Mouse (Mus musculus) hindbrain, embryonic 13.5 days (tissue): ENCODE results near the gene Ttc3. TPM values are rescaled to one million over a fixed set of nuclear protein-coding genes. Genes with fewer than 3 reads are reported as not detected.
A peak's percentile ranks its signal among the peaks of the same experiment; 100 is the strongest.

Experiments
- ATAC-seq: fragments of 200-750 bp; cut with Nextera tagmentation; 2 replicates; pipeline ENCODE4 v1.8.0; 2017; ENCODE audit warnings: moderate TSS enrichment; ENCODE audit not compliant: low FRiP score
- H3K27ac ChIP-seq: fragments of 300-500 bp; sonication (generic); 2 replicates; pipeline ENCODE4 v1.5.1; 2015; ENCODE audit warnings: inconsistent platforms, mild to moderate bottlenecking, moderate library complexity
- H3K27me3 ChIP-seq: fragments of 300-500 bp; sonication (generic); 2 replicates; pipeline ENCODE4 v1.6.1; 2015; ENCODE audit warnings: mild to moderate bottlenecking, inconsistent platforms
- H3K36me3 ChIP-seq: fragments of 300-500 bp; sonication (generic); 2 replicates; pipeline ENCODE4 v1.6.1; 2015; ENCODE audit warnings: mild to moderate bottlenecking, inconsistent platforms
- H3K4me1 ChIP-seq: fragments of 300-500 bp; sonication (generic); replicated peaks from 2 replicates; pipeline ENCODE4 v1.6.1; 2015; ENCODE audit warnings: inconsistent platforms
- H3K4me2 ChIP-seq: fragments of 300-500 bp; sonication (generic); 2 replicates; pipeline ENCODE4 v1.6.1; 2015; ENCODE audit warnings: inconsistent platforms, mild to moderate bottlenecking, moderate library complexity
- H3K4me3 ChIP-seq: fragments of 300-500 bp; sonication (generic); 2 replicates; pipeline ENCODE4 v1.5.1; 2015; ENCODE audit warnings: mild to moderate bottlenecking, inconsistent platforms
- H3K9ac ChIP-seq: fragments of 300-500 bp; sonication (generic); 2 replicates; pipeline ENCODE4 v1.6.1; 2015; ENCODE audit warnings: mild to moderate bottlenecking, inconsistent platforms
- H3K9me3 ChIP-seq: fragments of 300-500 bp; sonication (generic); 2 replicates; pipeline ENCODE4 v1.6.1; 2016; ENCODE audit warnings: inconsistent platforms
- WGBS: fragments of 180-500 bp; shearing (Covaris S2); methylation state at CpG from one replicate; pipeline ENCODE4 v1.1.7; 2015; 5-methylcytosine and 5-hydroxymethylcytosine counted together
- polyA plus RNA-seq: library from polyadenylated mRNA; unstranded; fragments of >200 nt; fragmentation: Nextera tagmentation; extraction: Ambion mirVana; gene quantifications from 2 replicates; pipeline ENCODE4 v1.2.1, GENCODE M21; 2015

The Ttc3 gene
- polyA plus RNA-seq, 1 experiment from 2014 or later, result 849 TPM

DNA sequence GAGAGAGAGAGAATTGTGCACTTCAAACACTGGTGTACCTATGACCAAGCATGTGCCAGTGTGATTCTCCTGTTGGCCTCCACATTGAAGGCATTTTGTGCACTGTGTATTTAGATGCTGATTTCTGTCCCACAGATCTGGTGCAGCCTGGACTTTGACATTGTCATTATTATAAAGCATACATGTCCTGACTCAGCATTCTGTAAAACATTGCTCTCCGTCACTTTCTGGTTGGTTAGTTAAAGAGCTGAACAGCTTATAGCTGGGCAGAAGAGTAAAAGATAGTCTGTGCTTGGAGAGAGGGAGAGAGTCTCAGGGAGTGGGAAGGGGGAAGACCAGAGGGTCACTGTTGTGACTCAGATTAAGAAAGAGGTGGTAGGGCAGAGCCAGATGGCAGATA, 24.7 kb upstream of the Ttc3 start:
- Histone ChIP-seq H3K4me3 (no peak overlapping the region), H3K9me3 (no peaks in the 10 kb centered on the region), H3K36me3 (no peaks in the 10 kb centered on the region), H3K4me2 (no peak overlapping the region), H3K9ac (no peak overlapping the region), H3K27ac (no peak overlapping the region), H3K4me1 (peaks cover 11% of the 10 kb centered on the region), H3K27me3 (no peaks in the 10 kb centered on the region)
- WGBS, result 79% methylated on average over 1 of the region's 1 CpGs
- no peak for ATAC-seq

DNA sequence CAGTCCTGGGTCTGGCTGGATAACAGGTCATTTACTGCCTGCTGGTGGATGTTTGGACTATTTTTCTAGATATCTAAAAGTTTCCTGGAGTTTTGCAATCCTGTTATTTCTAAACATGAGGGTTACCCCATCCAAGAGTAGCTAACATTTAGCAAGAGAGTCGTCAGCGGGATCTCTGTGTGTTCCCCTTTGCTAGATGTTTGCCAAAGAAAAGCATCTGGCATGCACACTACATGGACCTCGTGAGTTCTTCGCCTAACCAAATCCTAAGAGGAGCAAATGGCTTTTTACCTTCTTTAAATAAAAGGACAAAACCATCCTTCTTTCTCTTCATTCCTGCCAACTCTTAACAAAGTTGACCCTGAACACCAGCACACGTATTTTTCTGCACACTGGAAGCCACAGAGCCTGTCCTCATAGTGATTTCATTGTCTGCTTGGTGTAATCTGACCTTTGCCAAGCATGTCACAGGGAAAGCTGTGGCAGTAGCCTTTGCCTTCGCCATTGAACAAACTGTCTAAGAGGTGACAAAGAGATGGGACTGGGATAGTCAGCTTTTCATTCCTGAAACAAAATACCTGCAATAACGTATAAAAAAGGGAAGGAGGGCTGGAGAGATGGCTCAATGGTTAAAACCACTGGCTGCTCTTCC, 23.2 kb upstream of the Ttc3 start:
- no peaks in the 10 kb centered on the region for H3K36me3 ChIP-seq
- H3K4me2 ChIP-seq, result no peak overlapping the region
- no peaks in the 10 kb centered on the region for H3K9me3 ChIP-seq
- no peak overlapping the region for H3K27ac ChIP-seq
- H3K9ac ChIP-seq, result no peak overlapping the region
- 74% methylated on average over 7 of the region's 7 CpGs for WGBS
- H3K4me1 ChIP-seq, result peaks cover 11% of the 10 kb centered on the region
- H3K4me3 ChIP-seq, result no peak overlapping the region
- no peaks in the 10 kb centered on the region for H3K27me3 ChIP-seq
- ATAC-seq, result no peak

DNA sequence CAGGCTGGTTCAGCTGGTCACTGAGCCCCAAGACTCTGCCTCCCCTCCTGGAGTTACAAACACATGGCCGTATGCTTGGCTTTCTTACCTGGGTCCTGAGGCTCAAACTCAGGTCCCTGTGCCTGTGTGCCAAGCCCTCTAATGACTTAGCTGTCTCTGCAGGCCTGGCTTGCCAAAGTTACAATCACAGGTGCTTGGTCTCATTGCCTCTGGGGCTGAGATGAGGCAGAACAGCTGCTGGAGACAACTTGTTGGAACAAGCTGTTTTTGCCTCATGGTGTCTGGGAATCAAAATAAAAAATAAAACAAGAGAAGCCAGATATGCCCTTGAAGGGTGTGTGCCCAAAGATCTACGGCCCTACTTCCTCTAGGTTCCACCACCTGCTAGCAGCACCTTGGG, 21.6 kb upstream of the Ttc3 start:
- no peak overlapping the region for H3K4me3 ChIP-seq
- WGBS, result 85% methylated on average over 2 of the region's 2 CpGs
- H3K4me2 ChIP-seq, result no peak overlapping the region
- H3K27me3 ChIP-seq, result no peaks in the 10 kb centered on the region
- peaks cover 11% of the 10 kb centered on the region for H3K4me1 ChIP-seq
- H3K9me3 ChIP-seq, result no peaks in the 10 kb centered on the region
- no peaks in the 10 kb centered on the region for H3K36me3 ChIP-seq
- H3K27ac ChIP-seq, result no peak overlapping the region
- ATAC-seq, result no peak
- H3K9ac ChIP-seq, result no peak overlapping the region

DNA sequence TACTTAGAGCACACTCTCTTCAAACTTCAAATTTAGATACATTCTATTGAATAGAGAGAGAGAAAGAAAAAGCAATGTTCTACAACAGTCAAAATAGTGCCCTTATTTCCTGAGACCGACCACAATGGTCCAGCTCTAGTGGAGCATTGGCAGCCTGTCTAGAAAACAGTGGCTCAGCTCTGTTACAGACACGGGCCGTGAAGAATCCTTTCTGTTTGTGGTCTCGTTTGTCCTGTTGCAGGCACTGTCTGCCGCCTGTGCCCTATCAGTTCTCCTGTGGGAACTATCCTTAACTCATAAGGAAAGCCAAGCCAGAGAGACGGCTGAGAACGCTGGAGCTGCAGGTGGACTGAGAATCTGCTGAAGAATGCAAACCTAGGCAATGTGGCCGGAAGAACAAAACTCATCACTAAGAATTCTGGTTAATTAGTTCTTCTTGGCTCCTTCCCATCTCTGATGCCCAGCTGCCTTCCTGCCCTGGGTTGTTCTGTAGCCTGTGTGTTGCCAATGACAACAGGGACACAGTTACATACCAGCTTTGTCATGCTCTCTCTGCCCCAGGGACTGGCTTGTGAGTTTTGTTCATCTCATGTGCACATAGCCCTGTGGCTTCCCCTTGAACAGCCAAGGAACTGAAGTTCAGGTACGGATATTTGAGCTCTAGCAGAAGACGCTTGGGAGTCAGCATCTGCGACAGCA, 20.7 kb upstream of the Ttc3 start:
- no peak overlapping the region for H3K9ac ChIP-seq
- H3K27me3 ChIP-seq, result no peaks in the 10 kb centered on the region
- H3K9me3 ChIP-seq, result no peaks in the 10 kb centered on the region
- H3K4me1 ChIP-seq, result peaks cover 11% of the 10 kb centered on the region
- peak overlapping the region; percentile 35 for H3K27ac ChIP-seq
- WGBS, result 68% methylated on average over 11 of the region's 11 CpGs
- H3K4me3 ChIP-seq, result no peak overlapping the region
- 0 out of 2 replicates have a peak overlapping the region, but pooled peaks have one; percentile 6 for H3K4me2 ChIP-seq
- ATAC-seq, result 0 out of 2 replicates have a peak, but pooled peaks have one; percentile 59
- no peaks in the 10 kb centered on the region for H3K36me3 ChIP-seq

DNA sequence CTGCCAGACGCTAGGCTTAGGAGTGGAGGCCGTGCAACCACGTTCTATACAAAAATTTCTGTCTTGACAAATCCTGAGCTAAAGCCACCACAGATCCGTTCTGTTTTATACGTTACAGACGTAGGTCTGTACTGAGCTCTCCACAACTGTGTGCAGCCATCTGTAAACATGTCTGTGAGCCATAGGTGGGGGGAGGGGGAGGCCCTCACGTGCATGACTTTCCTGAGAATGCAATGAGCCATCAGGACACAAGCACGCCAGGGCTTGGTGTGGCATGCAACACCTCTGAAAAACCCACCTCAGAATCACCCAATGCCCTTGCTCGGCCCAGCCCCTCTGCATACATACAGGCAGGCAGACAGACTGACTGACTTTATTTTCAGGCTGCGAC, 20.1 kb upstream of the Ttc3 start:
- H3K36me3 ChIP-seq, result no peaks in the 10 kb centered on the region
- WGBS, result 81% methylated on average over 10 of the region's 10 CpGs
- H3K4me2 ChIP-seq, result no peak overlapping the region
- H3K4me1 ChIP-seq, result peaks cover 11% of the 10 kb centered on the region
- peak overlapping the region; percentile 35; the same call in 1 of the 2 replicates for H3K27ac ChIP-seq
- no peak overlapping the region for H3K9ac ChIP-seq
- no peaks in the 10 kb centered on the region for H3K27me3 ChIP-seq
- no peak for ATAC-seq
- H3K4me3 ChIP-seq, result no peak overlapping the region
- H3K9me3 ChIP-seq, result no peaks in the 10 kb centered on the region

DNA sequence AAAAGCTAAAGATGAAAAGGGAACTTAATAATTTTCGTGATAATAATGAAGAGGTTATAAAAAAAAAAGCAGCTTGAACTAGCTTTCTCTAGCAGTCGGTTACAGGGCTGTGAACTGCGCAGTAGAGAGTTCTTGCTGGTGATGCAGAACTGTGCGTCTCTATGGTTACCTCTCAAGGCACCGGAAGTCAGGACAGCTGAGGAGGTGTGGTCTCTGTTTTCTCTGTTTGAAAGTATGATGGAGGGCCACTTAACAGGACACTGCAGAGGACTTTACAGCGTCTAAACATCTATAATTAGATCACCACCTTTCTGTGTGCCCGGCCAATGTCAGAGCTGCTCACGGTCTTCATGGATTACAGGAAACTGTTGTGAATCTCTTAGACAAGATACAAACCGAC, 16.0 kb upstream of the Ttc3 start:
- ATAC-seq, result no peak
- H3K4me2 ChIP-seq, result no peak overlapping the region
- H3K4me3 ChIP-seq, result no peak overlapping the region
- no peak overlapping the region for H3K27ac ChIP-seq
- H3K9ac ChIP-seq, result no peak overlapping the region
- H3K4me1 ChIP-seq, result peaks cover 11% of the 10 kb centered on the region
- no peaks in the 10 kb centered on the region for H3K27me3 ChIP-seq
- no peaks in the 10 kb centered on the region for H3K9me3 ChIP-seq
- H3K36me3 ChIP-seq, result no peaks in the 10 kb centered on the region
- 57% methylated on average over 9 of the region's 9 CpGs for WGBS

DNA sequence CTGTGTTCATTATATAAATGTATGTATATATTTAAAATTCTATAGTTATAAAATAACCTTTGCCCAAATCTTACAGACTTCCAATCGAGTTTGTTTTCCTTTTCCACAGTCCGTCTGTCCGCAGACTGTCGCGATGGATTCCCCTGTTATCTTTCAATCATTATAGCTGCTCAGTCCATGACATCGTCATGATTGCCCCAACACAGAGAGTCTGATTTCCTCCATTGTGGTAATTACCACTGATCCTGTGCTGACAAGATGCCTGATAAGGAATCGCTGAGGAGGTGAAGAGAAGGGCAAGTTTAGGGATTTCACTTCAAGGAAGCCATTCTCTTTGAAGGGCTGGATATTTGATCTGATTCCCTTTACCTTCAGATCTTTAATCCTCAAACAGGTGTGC, 14.4 kb upstream of the Ttc3 start:
- Histone ChIP-seq H3K36me3 (no peaks in the 10 kb centered on the region), H3K27me3 (no peaks in the 10 kb centered on the region), H3K4me1 (no peaks in the 10 kb centered on the region), H3K27ac (no peak overlapping the region), H3K4me3 (no peak overlapping the region), H3K9ac (no peak overlapping the region), H3K4me2 (no peak overlapping the region), H3K9me3 (no peaks in the 10 kb centered on the region)
- WGBS, result 75% methylated on average over 7 of the region's 7 CpGs
- ATAC-seq, result no peak

DNA sequence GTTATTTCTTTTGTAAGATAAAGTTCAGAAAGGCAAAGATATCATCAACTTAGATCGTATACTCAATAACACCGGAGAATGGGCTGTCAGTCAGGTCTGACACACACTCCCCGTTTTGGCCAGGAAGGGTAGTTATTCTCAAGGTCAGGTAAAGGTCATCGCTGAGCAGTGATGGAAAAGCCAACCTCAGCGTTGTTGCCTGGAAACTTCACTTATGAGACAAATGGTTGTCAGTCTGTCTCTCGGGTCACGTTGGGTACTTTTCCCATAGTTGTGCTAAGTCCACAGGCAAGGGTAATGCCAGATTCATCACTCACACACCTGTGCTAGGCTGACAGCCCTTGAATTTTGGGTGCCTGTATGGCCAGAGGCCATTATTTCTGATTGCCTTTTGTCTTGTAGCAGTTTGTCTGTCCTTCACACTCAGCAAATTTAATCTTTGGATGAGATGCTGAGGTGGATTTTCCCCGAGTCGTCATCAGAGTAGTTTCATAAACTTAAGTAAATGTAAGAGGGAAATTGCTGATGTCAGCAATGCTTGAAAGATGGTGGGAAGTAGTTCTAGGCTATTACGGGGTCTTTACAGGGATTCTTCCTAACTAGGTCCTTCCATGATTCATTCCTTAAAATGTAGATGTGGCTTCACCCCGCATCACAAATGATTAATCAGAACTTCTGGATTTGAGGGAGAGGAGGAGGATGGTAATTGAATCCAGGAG, 13.5 kb upstream of the Ttc3 start:
- 82% methylated on average over 11 of the region's 11 CpGs for WGBS
- Histone ChIP-seq H3K4me1 (peaks cover 2% of the 10 kb centered on the region), H3K4me2 (no peak overlapping the region), H3K4me3 (no peak overlapping the region), H3K27me3 (no peaks in the 10 kb centered on the region), H3K9ac (no peak overlapping the region), H3K9me3 (no peaks in the 10 kb centered on the region), H3K36me3 (no peaks in the 10 kb centered on the region), H3K27ac (no peak overlapping the region)
- ATAC-seq, result no peak

DNA sequence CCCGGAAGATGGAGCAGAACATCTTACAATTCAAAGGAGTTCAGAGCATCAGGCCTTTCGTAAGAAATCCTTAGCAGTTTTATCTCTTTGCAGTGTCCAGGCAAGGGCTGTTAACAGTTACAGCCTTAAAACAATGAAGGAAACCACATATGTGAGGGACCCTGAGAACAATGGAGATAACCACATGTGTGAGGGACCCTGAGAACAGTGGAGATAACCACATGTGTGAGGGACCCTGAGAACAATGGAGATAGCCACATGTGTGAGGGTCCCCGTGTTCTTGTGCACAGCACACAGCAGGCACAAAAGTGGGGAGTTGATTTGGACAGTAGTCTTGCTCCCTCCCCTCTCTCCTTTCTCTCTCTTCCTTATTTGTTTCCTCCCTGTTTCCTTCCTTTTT, 12.3 kb upstream of the Ttc3 start:
- WGBS, result 79% methylated on average over 3 of the region's 3 CpGs
- Histone ChIP-seq H3K4me3 (no peak overlapping the region), H3K27me3 (no peaks in the 10 kb centered on the region), H3K9ac (no peak overlapping the region), H3K36me3 (no peaks in the 10 kb centered on the region), H3K4me2 (no peak overlapping the region), H3K4me1 (peaks cover 8% of the 10 kb centered on the region), H3K27ac (no peak overlapping the region), H3K9me3 (no peaks in the 10 kb centered on the region)
- no peak for ATAC-seq

DNA sequence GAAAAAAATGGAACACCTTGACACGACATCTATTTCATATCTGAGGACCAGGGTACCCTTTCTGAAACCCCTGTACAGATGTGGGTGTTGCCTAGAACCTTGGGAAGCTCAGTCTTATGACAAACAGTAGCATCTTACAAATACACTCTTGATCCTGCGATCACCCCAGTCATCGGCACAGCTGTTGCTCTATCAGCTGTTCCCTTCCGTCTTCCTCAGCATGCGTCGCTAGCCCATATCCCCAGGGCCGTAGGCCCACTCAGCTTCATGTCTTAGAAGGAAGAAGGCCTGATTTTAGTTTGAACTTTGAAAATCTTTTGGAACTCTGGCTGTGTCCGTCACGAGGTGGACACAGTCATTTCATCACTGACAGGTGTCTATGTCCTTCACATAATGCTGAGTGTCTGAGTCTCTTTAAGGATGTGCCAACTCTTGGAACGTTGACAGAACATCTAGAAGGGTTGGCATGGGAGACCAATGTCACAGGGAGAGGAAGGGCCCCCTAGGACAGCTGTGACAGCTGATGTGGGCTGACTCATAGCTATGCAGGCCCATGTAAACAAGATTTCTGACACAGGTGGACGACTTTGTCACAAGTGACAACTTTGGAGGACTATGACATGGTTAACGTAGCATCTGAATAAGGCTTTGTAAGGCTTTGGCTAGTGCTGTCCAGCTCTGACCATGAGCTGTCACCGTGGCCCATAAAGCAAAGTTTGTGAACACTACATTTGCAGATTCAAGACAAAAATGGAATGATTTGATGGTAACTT, 9.7 kb upstream of the Ttc3 start:
- H3K4me3 ChIP-seq, result no peak overlapping the region
- no peak for ATAC-seq
- 87% methylated on average over 13 of the region's 13 CpGs for WGBS
- no peak overlapping the region for H3K9ac ChIP-seq
- H3K4me2 ChIP-seq, result no peak overlapping the region
- no peak overlapping the region for H3K27ac ChIP-seq
- peaks cover 8% of the 10 kb centered on the region for H3K4me1 ChIP-seq
- no peaks in the 10 kb centered on the region for H3K9me3 ChIP-seq
- peaks cover 10% of the 10 kb centered on the region for H3K36me3 ChIP-seq
- no peaks in the 10 kb centered on the region for H3K27me3 ChIP-seq

DNA sequence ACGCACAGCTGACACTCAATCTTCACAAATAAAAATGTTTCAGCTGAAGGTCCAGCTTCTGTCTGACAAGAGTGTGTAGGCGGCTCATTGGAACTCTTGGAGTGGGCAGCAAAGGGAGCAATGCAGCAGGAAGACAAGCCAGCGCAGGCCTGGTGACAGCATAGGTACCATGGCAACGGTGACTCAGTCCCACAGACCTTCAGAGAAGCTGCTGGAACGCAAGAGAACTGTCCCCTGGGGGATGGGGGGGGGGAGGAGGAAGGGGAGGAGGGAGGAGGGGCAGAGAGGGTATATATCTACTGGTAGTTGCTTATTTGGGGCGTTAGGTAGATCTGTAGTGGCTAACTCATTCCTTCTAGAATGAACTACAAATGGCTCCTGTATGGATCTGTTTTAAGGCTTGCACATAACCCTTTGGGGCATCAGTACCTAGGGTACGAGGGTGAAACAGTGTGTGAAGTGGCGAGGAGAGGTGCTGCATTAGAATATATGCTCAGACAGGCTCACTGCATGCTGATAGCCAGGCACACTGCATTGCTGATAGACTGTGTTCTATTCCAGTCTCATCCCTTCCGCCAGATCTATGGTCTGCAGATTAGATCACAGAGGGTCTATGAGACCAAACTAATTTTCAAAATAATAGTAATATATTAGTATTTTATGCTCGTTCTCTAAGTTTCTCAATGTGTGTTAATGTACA, 8.1 kb upstream of the Ttc3 start:
- WGBS, result 47% methylated on average over 10 of the region's 10 CpGs
- peak; percentile 85 for ATAC-seq
- peaks cover 8% of the 10 kb centered on the region for H3K4me1 ChIP-seq
- no peaks in the 10 kb centered on the region for H3K27me3 ChIP-seq
- no peak overlapping the region for H3K4me2 ChIP-seq
- peaks cover 15% of the 10 kb centered on the region for H3K36me3 ChIP-seq
- H3K27ac ChIP-seq, result peak overlapping the region; percentile 44; the same call in 1 of the 2 replicates
- no peak overlapping the region for H3K4me3 ChIP-seq
- H3K9ac ChIP-seq, result no peak overlapping the region
- H3K9me3 ChIP-seq, result no peaks in the 10 kb centered on the region

DNA sequence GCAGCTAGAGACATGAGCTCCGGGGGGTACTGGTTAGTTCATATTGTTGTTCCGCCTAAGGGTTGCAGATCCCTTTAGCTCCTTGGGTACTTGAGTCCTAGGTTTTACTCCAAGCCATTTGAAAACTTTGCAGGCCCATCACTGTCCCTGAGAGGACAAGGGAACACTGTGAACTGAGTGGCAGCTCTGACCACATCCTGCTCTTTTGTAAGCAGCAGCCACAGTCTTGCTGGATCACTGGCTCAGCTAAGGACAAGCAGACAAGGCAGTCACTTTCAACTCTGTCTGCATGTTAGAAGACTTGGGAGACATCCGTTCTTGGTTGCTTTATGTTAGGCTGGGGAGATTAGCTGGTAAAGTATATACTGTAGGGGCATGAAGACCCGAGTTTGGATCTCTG, 6.6 kb upstream of the Ttc3 start:
- no peak overlapping the region for H3K4me2 ChIP-seq
- no peak overlapping the region for H3K27ac ChIP-seq
- peaks cover 15% of the 10 kb centered on the region for H3K36me3 ChIP-seq
- H3K9ac ChIP-seq, result no peak overlapping the region
- peaks cover 18% of the 10 kb centered on the region for H3K4me1 ChIP-seq
- no peaks in the 10 kb centered on the region for H3K9me3 ChIP-seq
- no peak for ATAC-seq
- H3K4me3 ChIP-seq, result no peak overlapping the region
- H3K27me3 ChIP-seq, result no peaks in the 10 kb centered on the region
- 88% methylated on average over 4 of the region's 4 CpGs for WGBS
